Mouse (Mus musculus): ENCODE data around the gene Olfr354.

Gene Olfr354

GRCm38 (mm10) chr2:36905380-36905779, at the start of gene Olfr354:
Gene Olfr354, plus strand, starts transcription at chr2:36905680.
- no peak for DNase-seq (ENCODE audit: low spot score)

DNA sequence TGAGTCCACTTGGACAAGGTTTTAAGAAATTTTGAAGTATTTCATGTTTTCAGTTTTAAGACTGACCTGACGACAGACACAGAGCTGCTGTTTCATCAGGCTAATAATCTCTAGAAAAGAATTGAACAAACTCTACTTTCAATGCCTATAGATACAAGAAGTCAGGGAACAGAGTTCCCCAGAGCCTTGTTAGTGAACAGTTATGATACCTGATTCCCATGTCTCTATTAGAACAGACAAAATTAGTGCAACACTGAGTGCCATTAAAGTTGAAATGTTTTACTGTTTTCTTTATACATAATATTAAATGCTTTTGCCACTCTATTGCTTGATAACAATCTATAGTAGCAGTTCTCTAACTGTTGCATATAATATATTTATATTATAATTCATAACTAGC, 42.9 kb upstream of the Olfr354 start, which contains the start of gene Olfr351:
Olfr351 (minus strand) TSS at position 101 of the 400 bp plus-strand sequence.
- no peak for DNase-seq (ENCODE audit: low spot score)

- no peak for DNase-seq (ENCODE audit: low spot score)
These were observed 37.3 kb upstream of the Olfr354 start, which contains the start of gene Olfr352 for GRCm38 (mm10) chr2:36868160-36868559. Gene Olfr352, plus strand, starts transcription at chr2:36868460.

DNA sequence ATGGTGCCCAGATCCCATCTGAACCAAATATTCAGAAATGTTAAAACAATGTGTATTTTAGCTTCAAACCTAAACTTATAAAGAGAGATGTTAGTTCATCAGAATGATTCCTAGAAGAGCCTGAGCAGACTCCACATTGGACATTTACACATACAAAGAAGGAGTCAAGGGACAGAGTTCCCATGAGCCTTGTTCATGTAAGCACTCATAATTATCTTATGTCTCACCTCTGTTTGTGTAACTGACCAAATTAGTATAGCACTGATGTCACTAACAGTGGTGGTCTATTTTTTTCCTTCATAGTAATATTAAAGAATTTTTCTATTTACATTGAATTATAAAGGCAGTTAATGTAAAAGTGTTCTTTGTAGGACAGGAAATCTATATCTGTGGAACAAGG, 12.6 kb upstream of the Olfr354 start, which contains the start of gene Olfr353:
Olfr353 (minus strand) TSS at position 101 of the 400 bp plus-strand sequence.
- no peak for DNase-seq (ENCODE audit: low spot score)

GRCm38 (mm10) chr2:36897114-36897513, 8.4 kb upstream of the Olfr354 start:
- no peak for DNase-seq (ENCODE audit: low spot score)

- no peak for DNase-seq (ENCODE audit: low spot score)
These were observed 23.3 kb downstream of the Olfr354 start, which contains the start of gene Olfr355 for GRCm38 (mm10) chr2:36928797-36929196. Gene Olfr355, minus strand, starts transcription at chr2:36928897.

- DNase-seq (ENCODE audit: low spot score), result no peak
These were observed 31.3 kb downstream of the Olfr354 start, which contains the start of gene Olfr356 for GRCm38 (mm10) chr2:36936821-36937220. Gene Olfr356, plus strand, starts transcription at chr2:36937121.
